Mouse (Mus musculus) liver, postnatal 0 days (tissue): ENCODE results near the gene Slc2a12.

Source experiments
- CTCF ChIP-seq: sonication (generic); IDR thresholded peaks from 2 replicates; pipeline ENCODE4 v1.5.1; 2016; ENCODE audit warnings: antibody characterized with exemption, low read depth
- EP300 ChIP-seq: IDR thresholded peaks from 2 replicates; pipeline ENCODE4 v1.6.1; 2016; ENCODE audit warnings: antibody characterized with exemption, low read depth, mild to moderate bottlenecking

DNA sequence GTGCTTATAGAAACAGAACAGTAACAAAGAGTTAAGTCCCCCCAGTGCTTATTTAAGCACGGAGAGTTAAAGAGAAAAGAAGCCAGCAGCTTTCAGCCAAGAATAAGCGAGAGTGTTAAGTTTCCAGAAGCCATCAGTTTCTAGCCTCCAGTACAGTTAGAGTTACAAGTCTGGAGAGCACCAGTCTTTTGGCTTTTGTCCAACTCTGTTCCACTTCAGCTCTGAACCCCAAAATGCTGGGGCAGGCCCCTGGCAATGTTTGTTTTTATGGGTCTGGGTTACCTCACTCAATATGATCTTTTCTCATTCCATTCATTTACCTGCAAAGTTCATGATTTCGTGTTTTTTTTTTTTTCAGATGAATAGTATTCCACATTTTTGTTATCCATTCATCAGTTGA lies 7.6 kb upstream of the Slc2a12 start:
- no peak for TF ChIP-seq CTCF
- TF ChIP-seq EP300: no peak
